Mouse (Mus musculus): ENCODE data around the gene Asb15. TPM values are rescaled to one million over a fixed set of nuclear protein-coding genes. Genes with fewer than 3 reads are reported as not detected.
A peak's percentile ranks its signal among the peaks of the same experiment; 100 is the strongest.

Asb15 gene
- polyA plus RNA-seq, 1 experiment from 2014 or later: not detected

GRCm38 (mm10) chr6:24538435-24538834 is 10.5 kb downstream of the Asb15 start:
- Histone ChIP-seq H3K36me3 (no peaks in the 10 kb centered on the region), H3K4me2 (no peak overlapping the region), H3K27me3 (replicated peaks) (no peaks in the 10 kb centered on the region), H3K9ac (no peak overlapping the region), H3K4me1 (no peaks in the 10 kb centered on the region), H3K9me3 (no peaks in the 10 kb centered on the region), H3K4me3 (replicated peaks) (no peak overlapping the region), H3K27ac (no peak overlapping the region)
- WGBS: 81% methylated on average over 3 of the region's 3 CpGs
- ATAC-seq (ENCODE audit: insufficient read depth, low FRiP score, low read depth): no peak

GRCm38 (mm10) chr6:24540106-24540505 is 12.2 kb downstream of the Asb15 start:
- Histone ChIP-seq H3K4me3 (replicated peaks) (no peak overlapping the region), H3K9ac (no peak overlapping the region), H3K9me3 (no peaks in the 10 kb centered on the region), H3K36me3 (no peaks in the 10 kb centered on the region), H3K27me3 (replicated peaks) (no peaks in the 10 kb centered on the region), H3K4me1 (no peaks in the 10 kb centered on the region), H3K27ac (no peak overlapping the region), H3K4me2 (no peak overlapping the region)
- no peak for ATAC-seq (ENCODE audit: insufficient read depth, low FRiP score, low read depth)
- WGBS: 65% methylated on average over 4 of the region's 4 CpGs

- no peaks in the 10 kb centered on the region for H3K4me1 ChIP-seq
- ATAC-seq (ENCODE audit: insufficient read depth, low FRiP score, low read depth): no peak
- no peak overlapping the region for H3K4me2 ChIP-seq
- no peak overlapping the region for H3K4me3 ChIP-seq (replicated peaks)
- H3K27me3 ChIP-seq (replicated peaks): no peaks in the 10 kb centered on the region
- H3K36me3 ChIP-seq: no peaks in the 10 kb centered on the region
- no peak overlapping the region for H3K9ac ChIP-seq
- no peaks in the 10 kb centered on the region for H3K9me3 ChIP-seq
- no peak overlapping the region for H3K27ac ChIP-seq
Measured at GRCm38 (mm10) chr6:24542393-24542792, 14.4 kb downstream of the Asb15 start.

GRCm38 (mm10) chr6:24543119-24543591 is 15.2 kb downstream of the Asb15 start:
- WGBS: 59% methylated on average over 6 of the region's 6 CpGs
- ATAC-seq (ENCODE audit: insufficient read depth, low FRiP score, low read depth): no peak
- no peaks in the 10 kb centered on the region for H3K4me1 ChIP-seq
- H3K4me2 ChIP-seq: no peak overlapping the region
- H3K9me3 ChIP-seq: no peaks in the 10 kb centered on the region
- H3K27me3 ChIP-seq (replicated peaks): no peaks in the 10 kb centered on the region
- no peak overlapping the region for H3K27ac ChIP-seq
- H3K36me3 ChIP-seq: no peaks in the 10 kb centered on the region
- no peak overlapping the region for H3K4me3 ChIP-seq (replicated peaks)
- no peak overlapping the region for H3K9ac ChIP-seq

- Histone ChIP-seq H3K4me3 (replicated peaks) (no peak overlapping the region), H3K27me3 (replicated peaks) (no peaks in the 10 kb centered on the region), H3K27ac (no peak overlapping the region), H3K9ac (no peak overlapping the region), H3K4me1 (no peaks in the 10 kb centered on the region), H3K36me3 (no peaks in the 10 kb centered on the region), H3K9me3 (no peaks in the 10 kb centered on the region), H3K4me2 (no peak overlapping the region)
- 39% methylated on average over 1 of the region's 1 CpGs for WGBS
- ATAC-seq (ENCODE audit: insufficient read depth, low FRiP score, low read depth): peak; percentile 84
Measured at GRCm38 (mm10) chr6:24546716-24547420, 18.9 kb downstream of the Asb15 start.

- Histone ChIP-seq H3K4me3 (replicated peaks) (no peak overlapping the region), H3K4me2 (no peak overlapping the region), H3K9ac (no peak overlapping the region), H3K4me1 (no peaks in the 10 kb centered on the region), H3K27me3 (replicated peaks) (no peaks in the 10 kb centered on the region), H3K27ac (no peak overlapping the region), H3K9me3 (no peaks in the 10 kb centered on the region), H3K36me3 (no peaks in the 10 kb centered on the region)
- WGBS: 71% methylated on average over 2 of the region's 2 CpGs
- no peak for ATAC-seq (ENCODE audit: insufficient read depth, low FRiP score, low read depth)
Measured at GRCm38 (mm10) chr6:24549801-24550200, 21.9 kb downstream of the Asb15 start.

- WGBS: 42% methylated on average over 7 of the region's 7 CpGs
- Histone ChIP-seq H3K27ac (no peak overlapping the region), H3K4me2 (no peak overlapping the region), H3K4me1 (no peaks in the 10 kb centered on the region), H3K27me3 (replicated peaks) (no peaks in the 10 kb centered on the region), H3K4me3 (replicated peaks) (no peak overlapping the region), H3K9ac (no peak overlapping the region), H3K36me3 (no peaks in the 10 kb centered on the region), H3K9me3 (no peaks in the 10 kb centered on the region)
- no peak for ATAC-seq (ENCODE audit: insufficient read depth, low FRiP score, low read depth)
Measured at GRCm38 (mm10) chr6:24552046-24552445, 24.1 kb downstream of the Asb15 start.

- no peak overlapping the region for H3K27ac ChIP-seq
- no peak for ATAC-seq (ENCODE audit: insufficient read depth, low FRiP score, low read depth)
- no peaks in the 10 kb centered on the region for H3K36me3 ChIP-seq
- H3K4me1 ChIP-seq: no peaks in the 10 kb centered on the region
- no peaks in the 10 kb centered on the region for H3K9me3 ChIP-seq
- H3K27me3 ChIP-seq (replicated peaks): no peaks in the 10 kb centered on the region
- 50% methylated on average over 11 of the region's 11 CpGs for WGBS
- H3K4me3 ChIP-seq (replicated peaks): no peak overlapping the region
- peak overlapping the region; percentile 19; the same call in 1 of the 2 replicates for H3K4me2 ChIP-seq
- no peak overlapping the region for H3K9ac ChIP-seq
Measured at GRCm38 (mm10) chr6:24554427-24555086, 26.6 kb downstream of the Asb15 start.

- no peaks in the 10 kb centered on the region for H3K27me3 ChIP-seq (replicated peaks)
- no peak overlapping the region for H3K27ac ChIP-seq
- no peaks in the 10 kb centered on the region for H3K36me3 ChIP-seq
- no peak overlapping the region for H3K4me2 ChIP-seq
- H3K4me3 ChIP-seq (replicated peaks): no peak overlapping the region
- no peak overlapping the region for H3K9ac ChIP-seq
- no peaks in the 10 kb centered on the region for H3K4me1 ChIP-seq
- ATAC-seq (ENCODE audit: insufficient read depth, low FRiP score, low read depth): no peak
- WGBS: 66% methylated on average over 2 of the region's 2 CpGs
- H3K9me3 ChIP-seq: no peaks in the 10 kb centered on the region
Measured at GRCm38 (mm10) chr6:24555488-24555887, 27.5 kb downstream of the Asb15 start.

- Histone ChIP-seq H3K27me3 (replicated peaks) (no peaks in the 10 kb centered on the region), H3K9me3 (no peaks in the 10 kb centered on the region), H3K4me2 (no peak overlapping the region), H3K27ac (no peak overlapping the region), H3K36me3 (no peaks in the 10 kb centered on the region), H3K4me1 (no peaks in the 10 kb centered on the region), H3K4me3 (replicated peaks) (no peak overlapping the region), H3K9ac (no peak overlapping the region)
- no peak for ATAC-seq (ENCODE audit: insufficient read depth, low FRiP score, low read depth)
- WGBS: 65% methylated on average over 9 of the region's 9 CpGs
Measured at GRCm38 (mm10) chr6:24564081-24564480, 36.1 kb downstream of the Asb15 start.

GRCm38 (mm10) chr6:24564886-24565285 is 36.9 kb downstream of the Asb15 start:
- H3K27ac ChIP-seq: no peak overlapping the region
- H3K9me3 ChIP-seq: no peaks in the 10 kb centered on the region
- no peak for ATAC-seq (ENCODE audit: insufficient read depth, low FRiP score, low read depth)
- no peaks in the 10 kb centered on the region for H3K4me1 ChIP-seq
- 91% methylated on average over 1 of the region's 1 CpGs for WGBS
- H3K4me2 ChIP-seq: no peak overlapping the region
- no peaks in the 10 kb centered on the region for H3K27me3 ChIP-seq (replicated peaks)
- H3K4me3 ChIP-seq (replicated peaks): no peak overlapping the region
- no peak overlapping the region for H3K9ac ChIP-seq
- no peaks in the 10 kb centered on the region for H3K36me3 ChIP-seq

GRCm38 (mm10) chr6:24568963-24569362 is 41.0 kb downstream of the Asb15 start:
- H3K27ac ChIP-seq: no peak overlapping the region
- no peak for ATAC-seq (ENCODE audit: insufficient read depth, low FRiP score, low read depth)
- 86% methylated on average over 5 of the region's 5 CpGs for WGBS
- H3K4me2 ChIP-seq: no peak overlapping the region
- H3K27me3 ChIP-seq (replicated peaks): no peaks in the 10 kb centered on the region
- H3K4me1 ChIP-seq: no peaks in the 10 kb centered on the region
- H3K9me3 ChIP-seq: no peaks in the 10 kb centered on the region
- H3K4me3 ChIP-seq (replicated peaks): no peak overlapping the region
- no peaks in the 10 kb centered on the region for H3K36me3 ChIP-seq
- H3K9ac ChIP-seq: no peak overlapping the region
